Mouse (Mus musculus): ENCODE data around the gene St8sia1. TPM values are rescaled to one million over a fixed set of nuclear protein-coding genes. Genes with fewer than 3 reads are reported as not detected.

The St8sia1 gene
- polyA plus RNA-seq, 1 experiment from 2014 or later: 0.23 TPM

DNA sequence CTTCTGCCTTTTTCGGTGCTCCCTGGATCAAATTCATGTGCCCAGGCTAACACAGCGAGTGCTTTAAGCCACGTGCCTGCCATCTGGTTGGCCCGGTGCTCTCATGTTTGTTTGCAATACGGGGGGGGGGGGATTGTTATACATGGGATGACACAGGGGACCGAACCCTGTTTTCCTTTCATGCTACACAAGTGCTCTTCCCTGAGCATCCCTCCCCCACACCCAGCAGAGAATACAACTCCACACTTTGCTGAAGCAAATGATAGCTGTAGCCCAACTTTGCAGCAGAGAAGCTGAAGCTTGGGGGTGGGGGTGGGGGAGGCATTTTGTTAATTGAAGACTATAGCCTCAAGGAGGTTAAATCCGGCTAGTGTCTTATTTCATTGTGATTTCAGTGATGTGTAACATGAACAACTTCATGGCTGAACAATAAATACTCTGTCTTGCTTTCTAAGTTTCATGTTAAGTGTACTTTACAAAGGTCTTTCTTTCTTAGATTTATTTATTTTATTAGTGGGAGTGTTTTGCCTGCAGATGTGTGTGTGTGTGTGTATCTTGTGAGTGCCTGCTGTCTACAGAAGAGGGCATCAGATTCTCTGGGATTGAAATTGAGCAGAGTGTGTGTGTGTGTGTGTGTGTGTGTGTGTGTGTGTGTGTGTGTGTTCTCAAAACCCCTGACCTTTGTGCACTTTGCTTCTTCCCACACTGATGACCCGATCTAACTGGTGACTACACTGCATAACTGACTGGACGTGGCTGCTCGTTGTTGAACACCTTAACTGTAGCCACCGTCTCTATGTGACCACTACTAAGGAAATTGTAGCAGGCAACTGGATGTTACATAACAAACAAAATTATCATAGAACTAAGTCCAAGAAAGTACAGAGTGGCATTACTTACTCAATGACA is 161.4 kb downstream of the St8sia1 start:
- no peak overlapping the region for H3K9ac ChIP-seq (ENCODE audit: low read length)
- no peak overlapping the region for H3K27ac ChIP-seq (replicated peaks)
- WGBS: 51% methylated on average over 11 of the region's 11 CpGs
- H3K4me1 ChIP-seq (replicated peaks; ENCODE audit: control insufficient read depth, insufficient read depth): no peaks in the 10 kb centered on the region
- TF ChIP-seq EP300 (optimal IDR thresholded peaks at IDR 0.05) (no peak), CTCF (IDR thresholded peaks at IDR 0.05; ENCODE audit: low read depth) (no peak)
- H3K27me3 ChIP-seq (ENCODE audit: control insufficient read depth, insufficient read depth, low read length): no peaks in the 10 kb centered on the region
- no peaks in the 10 kb centered on the region for H3K9me3 ChIP-seq (ENCODE audit: control insufficient read depth, low read length)
- no peak for ATAC-seq (ENCODE audit: low FRiP score, low TSS enrichment)
- no peak overlapping the region for H3K4me3 ChIP-seq (ENCODE audit: low read depth, low read length)
- DNase-seq (ENCODE audit: low spot score): no peak
- H3K36me3 ChIP-seq (ENCODE audit: control insufficient read depth, insufficient read depth, low read length): no peaks in the 10 kb centered on the region
- no peak overlapping the region for H3K4me2 ChIP-seq (replicated peaks; ENCODE audit: low read depth)

GRCm38 (mm10) chr6:142801687-142802086 is 162.6 kb downstream of the St8sia1 start:
- no peak overlapping the region for H3K4me2 ChIP-seq (replicated peaks; ENCODE audit: low read depth)
- WGBS: 79% methylated on average over 5 of the region's 5 CpGs
- no peaks in the 10 kb centered on the region for H3K36me3 ChIP-seq (ENCODE audit: control insufficient read depth, insufficient read depth, low read length)
- DNase-seq (ENCODE audit: low spot score): no peak
- H3K4me1 ChIP-seq (replicated peaks; ENCODE audit: control insufficient read depth, insufficient read depth): no peaks in the 10 kb centered on the region
- H3K27me3 ChIP-seq (ENCODE audit: control insufficient read depth, insufficient read depth, low read length): no peaks in the 10 kb centered on the region
- H3K4me3 ChIP-seq (ENCODE audit: low read depth, low read length): no peak overlapping the region
- no peak overlapping the region for H3K9ac ChIP-seq (ENCODE audit: low read length)
- TF ChIP-seq EP300 (optimal IDR thresholded peaks at IDR 0.05): no peak
- TF ChIP-seq CTCF (IDR thresholded peaks at IDR 0.05; ENCODE audit: low read depth): no peak
- no peaks in the 10 kb centered on the region for H3K9me3 ChIP-seq (ENCODE audit: control insufficient read depth, low read length)
- H3K27ac ChIP-seq (replicated peaks): no peak overlapping the region
- ATAC-seq (ENCODE audit: low FRiP score, low TSS enrichment): no peak

- no peaks in the 10 kb centered on the region for H3K36me3 ChIP-seq (ENCODE audit: control insufficient read depth, insufficient read depth, low read length)
- ATAC-seq (ENCODE audit: low FRiP score, low TSS enrichment) (no peak), DNase-seq (ENCODE audit: low spot score) (no peak)
- H3K9me3 ChIP-seq (ENCODE audit: control insufficient read depth, low read length): no peaks in the 10 kb centered on the region
- no peak overlapping the region for H3K4me2 ChIP-seq (replicated peaks; ENCODE audit: low read depth)
- no peaks in the 10 kb centered on the region for H3K27me3 ChIP-seq (ENCODE audit: control insufficient read depth, insufficient read depth, low read length)
- no peak overlapping the region for H3K4me3 ChIP-seq (ENCODE audit: low read depth, low read length)
- H3K9ac ChIP-seq (ENCODE audit: low read length): no peak overlapping the region
- H3K27ac ChIP-seq (replicated peaks): no peak overlapping the region
- WGBS: 61% methylated on average over 7 of the region's 7 CpGs
- no peaks in the 10 kb centered on the region for H3K4me1 ChIP-seq (replicated peaks; ENCODE audit: control insufficient read depth, insufficient read depth)
- TF ChIP-seq EP300 (optimal IDR thresholded peaks at IDR 0.05) (no peak), CTCF (IDR thresholded peaks at IDR 0.05; ENCODE audit: low read depth) (no peak)
Observed at GRCm38 (mm10) chr6:142799704-142800374, 164.4 kb downstream of the St8sia1 start.

DNA sequence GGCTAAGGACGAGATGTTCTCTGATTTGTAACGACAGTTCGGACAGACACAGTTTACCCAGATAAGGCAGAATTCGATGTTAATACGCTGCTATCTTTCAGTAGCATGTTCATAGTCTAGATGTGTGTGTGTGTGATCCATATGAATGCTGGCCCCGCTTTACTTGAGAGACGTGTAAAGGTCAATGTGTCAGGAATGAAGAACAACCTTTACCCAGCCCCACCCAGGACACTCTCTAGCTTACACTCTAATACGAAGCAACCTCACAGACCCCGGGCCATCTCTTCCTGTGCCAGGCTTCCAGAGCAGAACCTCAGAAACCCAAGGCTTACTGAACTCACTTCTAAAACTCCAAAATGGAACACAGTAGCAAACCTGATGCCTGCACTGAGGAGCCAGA is 165.4 kb downstream of the St8sia1 start:
- Histone ChIP-seq H3K27me3 (ENCODE audit: control insufficient read depth, insufficient read depth, low read length) (no peaks in the 10 kb centered on the region), H3K4me2 (replicated peaks; ENCODE audit: low read depth) (no peak overlapping the region), H3K9me3 (ENCODE audit: control insufficient read depth, low read length) (no peaks in the 10 kb centered on the region), H3K9ac (ENCODE audit: low read length) (no peak overlapping the region), H3K27ac (replicated peaks) (no peak overlapping the region), H3K36me3 (ENCODE audit: control insufficient read depth, insufficient read depth, low read length) (no peaks in the 10 kb centered on the region), H3K4me3 (ENCODE audit: low read depth, low read length) (no peak overlapping the region), H3K4me1 (replicated peaks; ENCODE audit: control insufficient read depth, insufficient read depth) (no peaks in the 10 kb centered on the region)
- TF ChIP-seq EP300 (optimal IDR thresholded peaks at IDR 0.05) (no peak), CTCF (IDR thresholded peaks at IDR 0.05; ENCODE audit: low read depth) (no peak)
- DNase-seq (ENCODE audit: low spot score): no peak
- 82% methylated on average over 9 of the region's 9 CpGs for WGBS
- ATAC-seq (ENCODE audit: low FRiP score, low TSS enrichment): no peak

DNA sequence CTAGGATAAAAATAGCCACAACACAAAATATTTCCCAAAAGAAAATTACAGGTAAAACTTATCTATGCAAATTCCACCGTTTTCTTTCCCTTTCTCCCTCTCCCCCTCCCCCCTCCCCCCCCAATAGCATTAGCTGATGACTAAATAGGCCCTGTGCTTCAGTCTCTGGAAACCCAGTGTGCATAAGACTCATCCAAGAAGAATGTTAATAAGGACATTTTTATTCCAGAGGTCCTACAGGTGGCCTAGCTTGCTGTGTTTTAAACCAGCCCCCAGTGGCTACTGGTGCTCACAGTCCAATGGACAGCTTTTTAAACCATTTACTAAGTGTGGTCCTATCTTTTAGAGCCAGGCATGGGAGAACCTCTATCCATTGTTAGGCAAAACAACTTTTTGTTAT is 166.3 kb downstream of the St8sia1 start:
- WGBS: 70% methylated on average over 1 of the region's 1 CpGs
- no peak for DNase-seq (ENCODE audit: low spot score)
- ATAC-seq (ENCODE audit: low FRiP score, low TSS enrichment): no peak
- Histone ChIP-seq H3K27ac (replicated peaks) (no peak overlapping the region), H3K36me3 (ENCODE audit: control insufficient read depth, insufficient read depth, low read length) (no peaks in the 10 kb centered on the region), H3K4me2 (replicated peaks; ENCODE audit: low read depth) (no peak overlapping the region), H3K4me1 (replicated peaks; ENCODE audit: control insufficient read depth, insufficient read depth) (no peaks in the 10 kb centered on the region), H3K4me3 (ENCODE audit: low read depth, low read length) (no peak overlapping the region), H3K9ac (ENCODE audit: low read length) (no peak overlapping the region), H3K9me3 (ENCODE audit: control insufficient read depth, low read length) (no peaks in the 10 kb centered on the region), H3K27me3 (ENCODE audit: control insufficient read depth, insufficient read depth, low read length) (no peaks in the 10 kb centered on the region)
- TF ChIP-seq EP300 (optimal IDR thresholded peaks at IDR 0.05): no peak
- no peak for TF ChIP-seq CTCF (IDR thresholded peaks at IDR 0.05; ENCODE audit: low read depth)

Measured in stomach, postnatal 0 days (tissue).